Mouse (Mus musculus) kidney, adult 8-10 months (tissue): Measurements from ENCODE around the gene Pde4dip.

ENCODE experiments used
- DNase-seq, 2 experiments: peaks; one replicate each; pipeline ENCODE4 v3.0.0; 2022

Pde4dip gene

DNA sequence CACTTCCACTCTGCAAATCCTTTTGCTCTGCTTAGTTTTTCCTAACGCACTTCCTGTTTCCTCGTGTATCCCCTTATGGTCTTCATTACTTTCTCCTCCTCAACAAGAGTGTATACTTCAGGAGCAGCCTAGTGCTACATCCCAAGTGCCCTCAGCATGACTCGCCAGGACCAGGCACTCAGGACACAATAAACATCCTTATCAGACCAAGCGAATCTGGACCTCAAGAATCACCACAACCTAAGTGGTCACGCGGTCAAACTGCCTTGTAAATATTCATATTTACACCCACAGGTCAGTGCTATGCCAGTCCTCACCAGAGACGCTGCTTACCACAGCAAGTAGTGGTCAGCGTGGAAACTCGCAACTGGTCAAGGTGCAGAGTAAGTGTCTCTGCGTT, 139.7 kb downstream of the Pde4dip start:
- DNase-seq = no peak

DNA sequence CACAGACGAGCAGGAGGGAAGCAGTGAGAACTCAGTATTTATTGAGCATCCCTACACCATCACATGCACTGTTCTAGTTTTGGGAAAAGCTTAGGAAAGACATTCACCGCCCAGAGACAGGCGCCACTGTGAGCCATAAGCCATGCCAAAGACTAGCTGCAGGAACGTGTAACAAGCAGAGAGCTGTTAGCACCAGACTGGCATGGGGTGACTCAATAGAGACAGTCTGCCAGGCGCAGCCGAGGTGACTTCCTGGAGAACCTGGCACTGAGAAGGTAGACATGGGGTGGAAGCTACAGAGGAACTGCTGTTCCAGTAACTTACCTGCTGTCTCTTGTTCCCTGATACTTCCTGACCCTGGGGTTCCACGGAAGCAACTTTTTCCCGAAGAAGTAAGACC, 145.7 kb downstream of the Pde4dip start:
- DNase-seq = no peak

DNA sequence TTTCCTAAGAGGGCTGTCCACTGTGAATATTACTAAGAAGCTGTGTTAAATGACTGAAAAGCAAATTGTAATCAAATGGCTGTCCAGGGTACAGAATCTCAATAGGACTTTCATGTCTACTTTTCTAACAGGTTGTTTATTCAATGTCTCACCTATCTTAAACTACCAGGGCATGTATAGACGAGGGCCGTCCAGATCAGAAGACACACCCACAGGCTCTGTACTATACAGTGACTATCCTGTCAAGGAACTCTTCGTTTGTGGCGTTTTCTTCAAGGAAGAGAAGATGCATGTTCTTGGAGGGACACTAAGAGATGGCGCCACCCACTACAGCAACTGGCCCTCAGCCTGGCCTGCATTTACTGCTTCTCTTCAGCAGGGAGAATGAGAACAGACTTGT, 152.9 kb downstream of the Pde4dip start:
- DNase-seq = no peak

DNA sequence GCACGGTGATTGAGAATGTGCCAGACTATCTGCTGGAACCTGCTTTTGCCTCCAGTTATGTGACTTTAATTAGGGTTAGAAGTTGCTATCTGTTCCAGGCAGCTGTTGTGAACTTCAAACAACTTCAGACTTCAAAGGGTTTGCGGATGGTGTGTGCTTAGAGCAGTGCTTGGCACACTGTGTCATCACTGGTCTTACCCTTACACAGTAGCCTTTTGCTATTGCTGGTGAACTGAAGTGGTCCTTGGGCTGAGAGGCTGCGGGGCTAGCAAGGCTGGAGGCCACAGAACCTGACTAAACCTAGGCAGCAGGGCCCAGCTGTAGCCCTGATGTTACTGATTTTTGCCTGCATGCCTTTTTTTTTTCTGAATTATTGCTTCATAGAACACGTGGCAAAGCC, 154.2 kb downstream of the Pde4dip start:
- no peak for DNase-seq

DNA sequence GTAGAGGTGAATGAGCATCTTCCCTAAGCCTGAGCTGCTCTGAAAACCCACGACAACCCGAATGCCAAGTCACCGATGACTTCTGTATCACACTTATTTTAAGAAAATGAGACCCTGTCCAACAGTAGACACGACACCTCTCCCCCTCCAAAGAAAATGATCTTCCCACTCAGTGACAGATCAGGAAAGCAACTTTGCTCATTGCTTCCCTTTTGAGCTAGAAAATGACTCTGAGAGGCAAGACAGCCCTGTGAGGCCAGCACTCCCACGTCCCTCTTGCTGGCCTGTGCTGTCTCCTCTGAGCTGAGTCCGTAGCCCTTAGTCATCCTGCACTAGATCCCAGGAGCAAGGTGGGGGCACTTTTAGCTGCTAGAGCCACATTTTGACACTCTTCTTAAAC, 155.9 kb downstream of the Pde4dip start:
- DNase-seq = no peak

DNA sequence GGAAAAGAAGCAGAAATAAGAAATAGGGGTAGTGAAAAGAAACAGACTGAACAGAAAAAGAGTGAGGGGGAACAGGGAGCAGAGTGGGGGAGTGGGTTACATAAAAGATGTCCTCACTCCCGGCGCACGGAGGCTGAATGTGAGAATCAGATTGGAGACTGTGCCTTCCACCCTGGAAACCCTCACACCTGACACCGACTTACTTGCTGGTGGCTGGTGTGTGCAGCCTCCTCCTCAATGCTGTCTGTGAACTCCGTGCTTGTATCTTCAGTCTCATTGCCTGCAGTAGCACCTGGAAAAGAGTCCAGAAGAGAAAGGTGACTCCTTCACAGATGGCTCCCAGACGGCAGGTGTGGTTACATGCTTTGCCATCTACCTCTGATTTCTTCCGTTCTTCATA, 157.9 kb downstream of the Pde4dip start:
- DNase-seq = no peak

DNA sequence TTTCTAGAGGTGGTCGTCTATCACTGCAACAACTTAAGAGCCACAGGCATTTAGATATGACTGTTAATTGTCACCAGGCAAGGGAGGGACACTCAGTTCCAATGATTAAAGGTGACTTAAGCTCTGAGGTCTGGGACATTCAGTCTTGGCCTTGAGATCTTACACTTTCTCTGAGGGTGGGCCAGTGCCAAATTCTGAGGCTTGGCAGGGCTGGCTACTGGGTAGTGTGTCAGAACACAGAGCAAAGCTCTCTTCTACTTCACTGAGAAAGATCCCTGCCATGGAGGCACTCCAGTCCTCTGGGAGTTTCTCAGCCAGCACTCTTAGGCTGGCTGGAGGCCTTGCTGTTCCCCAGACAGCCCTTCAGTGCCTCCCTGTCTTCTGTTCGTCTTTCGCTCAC, 158.4 kb downstream of the Pde4dip start:
- DNase-seq = no peak

DNA sequence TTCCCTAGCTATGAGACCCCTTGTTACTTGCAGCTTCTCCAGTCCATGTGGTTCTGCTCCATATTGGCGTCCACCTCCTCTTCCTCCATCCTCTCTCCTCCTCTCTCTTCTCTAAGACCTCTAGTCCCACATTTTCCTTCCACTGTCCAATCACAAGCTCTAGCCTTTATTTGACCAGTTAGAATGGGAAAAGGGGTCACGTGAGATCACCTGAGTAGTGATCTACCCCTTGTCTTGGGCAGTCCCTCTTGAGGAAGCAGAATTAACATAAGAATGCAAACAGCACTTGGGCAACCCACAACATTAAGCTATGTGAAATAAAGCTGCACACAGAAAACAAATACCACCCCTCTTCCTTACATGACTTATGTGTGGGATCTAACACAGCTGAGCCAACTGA, 160.7 kb downstream of the Pde4dip start:
- no peak for DNase-seq

DNA sequence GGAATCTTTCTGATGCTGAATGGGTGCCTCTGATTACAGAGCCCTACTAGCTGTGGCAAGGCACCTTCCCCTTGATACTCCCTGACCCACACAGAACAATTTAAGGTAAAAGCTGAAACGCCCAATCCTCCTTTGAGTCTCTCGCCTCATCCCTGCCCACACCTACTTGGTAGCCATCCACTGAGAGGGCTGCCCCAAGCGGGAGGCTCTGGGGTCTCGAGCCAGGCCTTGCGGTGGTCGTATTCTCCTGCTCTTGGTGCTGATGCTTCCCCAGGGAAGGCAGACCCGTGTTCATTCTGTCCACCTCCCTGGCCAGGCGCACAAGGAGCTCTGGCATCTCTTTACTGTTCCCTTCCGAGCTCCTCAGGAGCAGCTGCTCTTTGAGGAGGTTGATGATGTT, 169.4 kb downstream of the Pde4dip start:
- DNase-seq = no peak

DNA sequence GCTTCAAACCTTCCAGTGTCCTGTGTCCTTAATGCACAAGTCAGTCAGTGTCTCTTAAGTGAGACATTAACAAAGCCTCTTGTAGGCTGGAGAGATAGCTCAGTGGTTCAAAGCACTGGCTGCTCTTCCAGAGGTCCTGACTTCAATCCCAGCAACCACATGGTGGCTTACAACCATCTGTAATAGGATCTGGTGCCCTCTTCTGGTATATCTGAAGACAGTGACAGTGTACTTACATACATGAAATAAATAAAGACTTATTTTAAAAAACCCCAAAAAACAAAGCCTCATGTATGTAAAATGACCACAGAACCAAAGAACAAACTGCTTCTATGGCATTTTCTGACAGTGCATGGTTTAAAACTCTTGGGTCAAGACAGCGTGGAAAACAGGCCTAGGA, 172.6 kb downstream of the Pde4dip start:
- DNase-seq = no peak

DNA sequence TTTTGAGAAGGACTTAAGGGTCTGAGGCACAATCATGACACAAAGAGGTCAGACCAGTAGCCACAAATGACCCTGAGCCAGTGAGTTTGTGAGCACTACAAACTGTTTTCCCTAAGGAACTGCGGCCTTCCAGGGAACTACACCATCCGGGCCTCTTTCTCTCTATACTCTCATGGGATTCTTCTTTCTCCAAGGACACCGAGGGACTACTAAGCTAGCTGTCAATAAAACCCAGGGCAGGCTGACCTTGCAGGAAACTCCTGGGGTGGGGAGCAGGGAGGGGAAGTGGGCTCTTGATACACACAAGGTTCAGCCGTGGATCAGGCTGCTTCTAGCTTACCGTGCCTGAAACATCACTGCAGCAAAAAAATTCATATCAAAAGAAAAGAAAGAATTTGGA, 177.6 kb downstream of the Pde4dip start:
- no peak for DNase-seq

DNA sequence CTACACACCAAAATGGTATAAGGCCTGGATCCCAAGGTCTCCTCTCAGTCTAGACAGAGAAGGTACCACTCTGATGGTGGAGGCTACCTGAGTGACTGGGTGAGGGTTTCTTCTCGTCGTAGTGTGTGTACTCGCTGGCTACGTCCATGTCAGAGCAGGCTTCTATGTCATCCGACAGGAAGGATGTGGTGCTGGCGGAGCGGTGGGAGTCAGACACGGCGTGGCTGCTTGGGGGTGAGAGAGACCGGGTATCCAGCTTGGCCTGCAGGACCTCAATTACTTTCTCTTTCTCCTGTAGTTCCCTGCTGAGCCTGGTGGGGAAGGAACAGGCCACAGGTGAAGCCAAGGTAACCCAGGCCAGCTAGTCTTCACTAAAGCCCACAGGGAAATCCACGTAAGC, 178.4 kb downstream of the Pde4dip start:
- DNase-seq = no peak

DNA sequence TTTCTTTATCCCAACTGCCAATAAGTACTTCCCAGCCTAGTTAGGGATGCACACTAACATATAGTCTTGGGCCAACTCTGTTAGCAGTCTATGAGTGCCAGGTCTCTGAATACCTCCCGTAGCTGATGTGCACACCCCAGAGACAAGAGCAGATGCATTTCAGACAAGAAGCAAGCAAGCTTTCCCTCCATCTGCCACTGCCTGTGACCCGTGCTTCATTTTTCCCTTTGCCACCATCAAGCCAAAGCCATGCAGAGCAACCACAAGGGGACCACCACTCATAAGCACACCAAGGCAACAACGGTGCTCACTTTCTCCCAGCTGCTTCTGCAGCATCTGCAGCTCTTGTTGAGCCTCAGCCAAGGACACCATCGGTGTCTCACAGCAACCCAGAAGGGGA, 181.9 kb downstream of the Pde4dip start:
- DNase-seq = no peak

DNA sequence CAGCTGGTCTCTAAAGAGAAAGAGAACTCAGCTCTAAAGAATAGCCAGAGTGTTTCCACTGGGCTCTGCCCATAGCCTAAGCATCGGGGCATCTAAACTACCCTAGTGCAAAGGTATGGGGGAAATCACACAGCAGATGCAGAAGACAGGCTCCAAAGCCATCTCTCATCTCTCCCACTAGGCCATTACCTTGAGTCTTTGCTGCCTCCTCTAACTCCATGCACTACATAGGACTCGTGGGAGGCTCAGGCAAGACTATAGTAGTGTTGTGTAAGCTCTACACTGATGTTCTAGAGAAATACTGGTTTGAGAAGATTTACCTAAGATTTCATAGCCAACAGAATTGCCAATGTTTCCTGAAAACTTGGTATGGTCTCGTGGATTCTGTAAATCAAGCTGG, 183.0 kb downstream of the Pde4dip start:
- no peak for DNase-seq

DNA sequence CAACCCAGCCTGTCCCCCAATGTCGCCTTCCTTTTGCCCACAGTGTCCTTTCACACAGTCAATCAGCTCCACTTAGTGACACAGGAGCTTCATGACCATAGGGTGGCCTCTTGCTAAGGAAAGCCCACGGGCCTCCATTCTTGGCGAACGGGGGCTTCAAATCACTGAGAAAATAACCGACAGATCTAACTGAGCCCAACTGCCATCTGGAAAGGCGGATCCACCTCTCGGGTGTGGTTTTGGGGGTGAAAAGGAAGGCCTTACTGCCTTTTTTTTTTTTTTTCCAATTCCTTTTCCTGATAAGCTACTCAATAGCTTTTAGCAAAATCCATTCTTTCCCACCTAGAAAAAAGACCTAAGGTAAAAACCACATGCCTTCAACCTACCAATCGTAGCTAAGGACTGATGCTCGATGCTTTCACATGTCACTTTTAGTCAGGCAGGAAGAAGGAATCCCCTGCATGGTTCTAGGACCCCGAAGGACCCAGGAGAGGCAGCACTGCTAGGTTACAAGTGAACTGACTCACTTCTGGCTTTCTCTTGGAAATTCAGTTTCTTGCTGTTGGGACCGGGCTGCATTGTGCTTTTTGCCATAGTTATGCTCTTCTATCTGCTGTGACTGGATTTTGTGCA, 185.9 kb downstream of the Pde4dip start:
- no peak for DNase-seq

DNA sequence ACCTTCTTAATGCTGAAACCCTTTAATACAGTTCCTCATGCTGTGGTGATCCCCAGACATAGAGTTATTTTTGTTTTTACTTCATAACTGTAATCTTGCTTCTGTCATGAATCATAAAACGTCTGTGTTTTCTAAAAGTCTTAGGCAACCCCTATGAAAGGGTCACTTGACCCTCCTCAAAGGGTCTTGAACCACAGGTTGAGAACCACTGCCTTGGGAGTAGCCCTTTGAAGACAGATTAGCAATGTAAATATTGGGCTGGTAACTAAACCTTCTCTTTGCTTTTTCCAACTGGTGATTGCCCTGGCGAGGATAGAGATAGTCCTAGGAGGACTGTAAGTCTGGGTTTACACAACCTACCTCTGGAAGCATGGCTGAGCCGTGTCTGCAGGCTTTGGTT, 187.3 kb downstream of the Pde4dip start:
- no peak for DNase-seq

DNA sequence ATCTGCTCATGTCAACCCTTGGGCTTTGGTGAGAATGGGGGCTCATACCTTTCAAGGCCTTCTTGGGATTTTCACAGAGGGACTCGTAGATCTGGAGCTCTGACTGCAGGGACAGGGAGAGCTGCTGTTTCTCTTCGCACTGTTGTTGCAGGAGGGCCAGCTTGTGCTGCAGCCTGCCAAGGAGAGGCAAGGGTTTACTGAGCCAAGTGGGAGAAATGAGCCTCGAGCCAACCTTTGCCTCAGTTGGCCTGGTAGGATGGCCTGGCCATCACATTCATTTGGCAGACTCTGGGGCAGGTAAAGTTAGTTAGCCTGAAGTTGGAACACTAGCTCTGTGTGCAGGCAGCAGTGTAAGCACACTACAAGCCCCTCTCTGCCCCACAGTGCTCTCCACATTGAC, 189.4 kb downstream of the Pde4dip start:
- no peak for DNase-seq

DNA sequence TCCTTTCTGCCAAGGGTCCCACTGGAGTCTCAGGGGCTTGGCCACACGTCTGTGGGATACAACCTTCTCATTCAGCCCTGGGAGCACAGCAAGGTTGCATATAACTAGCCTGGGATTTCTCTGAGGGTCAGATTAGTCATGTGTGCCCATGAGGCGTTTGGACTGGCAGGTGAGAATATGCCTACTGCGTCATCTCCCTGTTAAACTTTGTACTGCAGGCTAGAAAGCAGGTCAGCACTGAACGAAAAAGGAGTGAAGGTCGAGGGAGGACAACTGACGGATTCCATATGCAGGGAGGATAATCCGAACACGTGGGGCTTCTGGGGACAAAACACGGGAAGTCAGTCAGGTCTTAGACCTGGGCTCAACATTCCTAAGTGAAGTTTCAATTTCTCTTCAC, 191.2 kb downstream of the Pde4dip start:
- peak; percentile 48 to 51 for DNase-seq

DNA sequence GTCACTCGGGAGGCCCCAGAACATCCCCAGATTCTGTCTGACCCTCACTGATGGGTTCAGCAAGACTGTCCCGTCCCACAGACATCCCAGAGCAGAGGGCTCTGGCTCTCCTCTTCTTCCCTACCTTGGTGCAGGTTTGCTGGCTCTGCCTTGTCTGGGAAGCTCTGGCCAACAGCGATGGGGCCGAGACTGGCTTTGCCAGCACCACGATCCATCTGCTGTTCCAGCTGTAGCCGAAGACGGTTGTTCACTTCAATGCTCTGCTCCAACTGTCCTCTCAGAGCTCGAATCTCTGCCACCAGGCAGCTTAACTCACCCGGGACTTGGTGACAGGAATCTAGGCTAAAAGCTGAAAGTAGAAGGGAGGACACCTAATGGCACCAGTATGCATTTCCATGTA, 191.6 kb downstream of the Pde4dip start:
- DNase-seq = no peak

DNA sequence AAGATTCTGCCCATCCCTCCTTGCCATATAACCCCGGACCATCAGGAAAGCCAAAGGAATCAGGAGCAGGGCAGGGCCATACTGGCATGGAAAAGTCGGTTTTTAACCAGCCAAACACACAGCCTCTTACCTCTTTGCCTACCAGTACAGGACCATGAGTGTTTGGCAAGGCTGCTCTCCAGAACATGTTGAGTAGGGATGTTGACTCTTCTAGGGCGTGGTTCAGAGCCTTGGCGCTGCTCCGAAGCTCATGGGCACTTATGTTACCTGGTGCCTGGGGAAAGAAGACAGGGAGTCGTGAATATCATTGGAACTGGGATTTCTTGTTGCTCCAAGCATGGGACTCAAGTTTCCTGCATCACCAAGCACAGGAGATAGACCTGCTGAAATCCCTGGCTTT, 194.7 kb downstream of the Pde4dip start:
- DNase-seq = no peak

DNA sequence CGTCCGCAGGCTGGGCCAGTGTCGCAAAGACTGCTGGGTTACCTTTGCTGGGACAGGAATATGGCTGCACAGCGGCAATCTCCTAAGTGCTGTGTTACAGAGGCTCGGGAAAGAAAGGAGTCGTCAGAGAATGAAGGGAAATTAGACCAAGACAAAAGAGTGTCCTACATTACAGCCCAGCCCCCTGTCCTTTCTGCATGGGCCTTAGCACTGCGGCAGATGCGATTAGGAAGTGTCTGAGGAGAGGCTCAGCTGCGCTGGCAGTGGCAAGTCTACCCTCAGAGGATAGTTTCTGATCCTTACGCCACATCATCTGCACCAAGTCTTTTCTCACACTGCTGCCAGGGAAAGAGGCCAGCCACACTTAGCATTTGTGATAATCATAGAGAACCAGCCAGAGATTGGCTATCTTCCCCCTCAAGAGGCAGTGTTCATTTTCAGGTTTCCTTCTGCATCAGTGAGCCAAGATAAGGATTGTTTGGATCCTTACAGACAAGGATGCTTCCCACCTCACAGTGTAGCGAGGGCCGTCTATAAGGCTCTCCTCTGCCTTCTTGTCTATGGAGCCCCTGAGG, 197.0 kb downstream of the Pde4dip start:
- DNase-seq = no peak

DNA sequence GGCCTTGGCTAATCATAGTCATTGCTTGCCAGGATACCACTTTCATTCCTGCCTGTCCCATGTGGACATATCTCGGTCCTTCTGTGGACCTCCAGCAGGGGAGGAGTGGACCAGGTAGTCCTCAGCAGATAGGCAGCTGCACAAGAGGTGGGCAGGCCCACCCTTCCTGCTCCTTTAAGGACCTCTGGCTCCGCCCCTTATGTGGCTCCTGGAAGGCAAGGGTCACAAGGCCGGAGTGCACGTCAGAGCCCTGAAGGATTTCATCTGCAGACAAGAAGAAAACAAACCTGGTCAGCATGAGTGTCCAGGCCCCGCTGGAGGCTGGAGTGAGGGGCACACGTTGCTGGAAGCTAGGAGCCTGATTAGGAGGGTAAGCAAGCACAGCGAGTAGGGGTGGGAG, 197.9 kb downstream of the Pde4dip start:
- DNase-seq = peak; percentile 41 to 58

DNA sequence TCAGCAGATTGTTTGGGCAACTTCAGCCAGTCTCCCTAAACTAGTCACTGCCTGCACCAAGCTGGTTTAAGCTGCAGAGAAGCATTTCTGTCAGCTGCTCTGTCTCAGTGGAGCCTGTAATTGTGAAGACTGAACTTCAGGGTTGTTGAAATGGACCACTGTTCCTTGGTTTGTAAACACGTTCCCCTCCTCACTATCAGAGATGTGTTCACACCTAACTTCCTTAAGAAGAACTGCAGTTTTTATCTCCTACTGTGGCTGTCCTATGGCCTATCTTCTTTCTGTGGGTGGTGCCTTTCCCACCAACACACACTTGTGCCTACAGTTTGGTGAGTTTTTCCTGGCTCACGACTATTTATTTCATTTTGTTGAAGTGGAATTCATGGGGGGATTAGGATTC, 199.2 kb downstream of the Pde4dip start:
- DNase-seq = no peak

DNA sequence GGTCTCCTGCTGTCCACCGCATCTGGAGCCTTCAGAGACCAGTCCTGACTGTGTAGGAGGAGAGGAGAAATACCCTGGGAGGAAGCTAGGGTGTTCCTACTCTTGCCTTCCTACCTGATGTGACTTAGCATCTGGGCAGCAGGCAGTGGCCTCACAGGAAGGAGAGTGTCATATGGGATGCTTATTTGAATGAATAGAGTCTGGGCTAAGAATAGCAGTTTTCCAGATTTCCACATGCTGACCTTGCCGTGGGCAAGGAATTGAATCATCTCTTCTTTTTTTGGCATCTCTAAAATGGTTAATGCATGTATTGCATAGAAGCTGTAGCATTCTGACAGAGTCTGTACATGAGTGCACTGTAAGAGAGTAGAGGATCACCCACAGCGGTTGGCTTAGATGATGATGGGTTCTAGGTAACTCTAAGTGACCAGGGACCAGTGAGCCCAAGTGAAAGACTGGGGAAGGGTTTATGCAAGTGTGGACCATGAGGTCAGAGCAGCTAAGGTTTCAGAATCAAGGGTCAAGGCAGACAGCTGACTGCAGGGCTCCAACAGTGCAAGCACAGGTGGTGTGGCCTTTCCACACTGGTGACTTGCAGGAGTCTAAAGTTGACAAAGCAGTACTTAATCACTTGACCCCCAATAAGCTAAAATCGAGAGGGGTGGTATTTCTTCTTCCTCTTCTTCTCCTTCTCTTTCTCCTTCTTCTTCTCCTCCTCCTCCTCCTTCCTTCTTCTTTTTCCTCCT, 202.0 kb downstream of the Pde4dip start:
- no peak for DNase-seq
